Mouse (Mus musculus) ZHBTc4 (cell line): ENCODE results near the gene Prr12.
"Not testable (repeated sequence)": the region's sequence is repeated elsewhere in the genome, so short reads cannot be mapped to it uniquely, and the experiment has no call there.

ENCODE experiments used
- DNase-seq: peaks from one replicate; pipeline ENCODE4 v3.0.0-alpha.2; 2011; ENCODE audit warnings: low read depth, low spot score

Prr12 gene

GRCm38 (mm10) chr7:45024281-45025248 is 28.1 kb downstream of the Prr12 start:
- DNase-seq = peak; percentile 68

- DNase-seq = not testable (repeated sequence)
These were observed 29.0 kb downstream of the Prr12 start for GRCm38 (mm10) chr7:45023711-45024110.

GRCm38 (mm10) chr7:45020225-45020624 is 32.5 kb downstream of the Prr12 start:
- DNase-seq = no peak

- DNase-seq = peak; percentile 75
These were observed 33.6 kb downstream of the Prr12 start for GRCm38 (mm10) chr7:45019031-45019571.

GRCm38 (mm10) chr7:45017242-45018061 is 35.2 kb downstream of the Prr12 start, which contains the start of gene Rras:
Gene Rras (plus strand): TSS chr7:45017961.
- DNase-seq = peak; percentile 99

- no peak for DNase-seq
These were observed 35.9 kb downstream of the Prr12 start for GRCm38 (mm10) chr7:45016761-45017160.

- DNase-seq = peak; percentile 100
These were observed 36.6 kb downstream of the Prr12 start, which contains the start of gene Scaf1 for GRCm38 (mm10) chr7:45015957-45016612. Gene Scaf1 (minus strand): TSS chr7:45016363.

GRCm38 (mm10) chr7:45015344-45015956 is 37.2 kb downstream of the Prr12 start:
- DNase-seq = no peak

GRCm38 (mm10) chr7:45014096-45014451 is 38.6 kb downstream of the Prr12 start:
- no peak for DNase-seq

- no peak for DNase-seq
These were observed 39.1 kb downstream of the Prr12 start for GRCm38 (mm10) chr7:45013366-45014095.

GRCm38 (mm10) chr7:45012824-45013223 is 39.9 kb downstream of the Prr12 start:
- no peak for DNase-seq

GRCm38 (mm10) chr7:45012011-45012410 is 40.7 kb downstream of the Prr12 start:
- DNase-seq = no peak

- no peak for DNase-seq
These were observed 44.3 kb downstream of the Prr12 start for GRCm38 (mm10) chr7:45008411-45008810.

GRCm38 (mm10) chr7:45007846-45008245 is 44.8 kb downstream of the Prr12 start:
- peak; percentile 65 for DNase-seq

GRCm38 (mm10) chr7:45007141-45007540 is 45.5 kb downstream of the Prr12 start:
- no peak for DNase-seq

GRCm38 (mm10) chr7:45006503-45006902 is 46.2 kb downstream of the Prr12 start:
- DNase-seq = no peak

- no peak for DNase-seq
These were observed 47.2 kb downstream of the Prr12 start for GRCm38 (mm10) chr7:45005321-45005992.

- DNase-seq = no peak
These were observed 48.1 kb downstream of the Prr12 start for GRCm38 (mm10) chr7:45004546-45004945.

- no peak for DNase-seq
These were observed 50.2 kb downstream of the Prr12 start for GRCm38 (mm10) chr7:45002440-45002839.
